Mouse (Mus musculus): ENCODE data around the gene Rgl2.

DNA sequence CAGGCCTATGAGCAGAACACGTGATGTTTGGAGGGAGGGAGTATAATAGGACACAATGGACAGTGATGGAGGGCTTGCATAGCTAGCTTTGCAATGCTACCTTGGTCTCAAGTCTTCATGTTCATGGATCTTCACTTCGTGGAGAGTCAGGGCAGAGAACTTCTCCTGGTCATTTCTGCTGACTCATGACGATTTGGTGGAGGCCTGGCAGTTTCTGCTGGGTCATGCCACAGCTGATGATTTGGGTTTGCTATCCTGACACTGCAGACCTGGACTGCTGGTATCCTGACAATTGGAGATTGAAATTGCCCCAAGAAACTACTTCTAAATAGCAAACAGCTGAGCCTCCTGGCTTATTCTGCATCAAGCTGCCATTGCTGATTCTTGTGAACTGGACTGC lies 44.2 kb downstream of the Rgl2 start:
- TF ChIP-seq RCOR1 (IDR thresholded peaks at IDR 0.05; ENCODE audit: low read depth, low read length) (no peak), MAFK (IDR thresholded peaks at IDR 0.05; ENCODE audit: borderline replicate concordance, low read depth, low read length) (no peak), POLR2A (IDR thresholded peaks at IDR 0.05; ENCODE audit: control insufficient read depth in 1 of 2, insufficient read depth in 1 of 2, low read depth in 1 of 2, low read length in 2 of 2, poor library complexity in 1 of 2) (no peak), CTCF (IDR thresholded peaks at IDR 0.05 in 2 of 3, conservative IDR thresholded peaks at IDR 0.05 in 1 of 3; ENCODE audit: control insufficient read depth in 1 of 3, insufficient read depth in 1 of 3, low read depth in 2 of 3, low read length in 3 of 3, poor library complexity in 1 of 3, severe bottlenecking in 1 of 3) (no peak), JUND (IDR thresholded peaks at IDR 0.05; ENCODE audit: low read depth, low read length) (no peak), ETS1 (IDR thresholded peaks at IDR 0.05; ENCODE audit: low read depth, low read length) (no peak), CHD2 (IDR thresholded peaks at IDR 0.05; ENCODE audit: low read length) (no peak), POLR2AphosphoS5 (IDR thresholded peaks at IDR 0.05; ENCODE audit: borderline replicate concordance, low read depth, low read length) (no peak), RAD21 (IDR thresholded peaks at IDR 0.05; ENCODE audit: low read depth, low read length) (no peak), HCFC1 (IDR thresholded peaks at IDR 0.05; ENCODE audit: low read depth, low read length) (no peak)
